Mouse (Mus musculus): Measurements from ENCODE around the gene Gm20906.
"Not testable (repeated sequence)": the region's sequence is repeated elsewhere in the genome, so short reads cannot be mapped to it uniquely, and the experiment has no call there.

The Gm20906 gene

DNA sequence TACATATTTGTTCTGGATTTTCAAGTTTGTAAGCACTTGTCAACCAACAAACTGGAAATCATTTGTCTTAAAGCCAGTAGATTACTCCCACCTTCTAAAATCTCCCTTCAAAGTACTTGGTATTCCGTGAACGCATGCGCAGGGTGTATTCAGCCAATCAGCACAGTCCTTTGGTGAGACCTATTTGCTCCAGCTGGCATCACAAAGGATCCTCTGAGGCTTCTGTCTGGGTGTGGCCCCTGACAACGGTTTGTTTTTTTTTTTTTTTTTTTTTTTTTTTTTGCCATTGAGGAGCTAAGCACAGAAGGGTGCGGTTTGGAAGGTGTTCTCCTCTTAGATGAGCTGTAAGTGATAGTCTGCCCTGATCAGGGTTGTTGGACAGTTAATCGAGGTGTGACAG lies at the start of gene Gm20906:
Gm20906 (plus strand) TSS at position 301 of the 400 bp plus-strand sequence.
- DNase-seq (ENCODE audit: low spot score in 2 of 2): not testable (repeated sequence)
